Mouse (Mus musculus): ENCODE data around the gene Cacna1c.

The Cacna1c gene

GRCm38 (mm10) chr6:119132111-119132735 is 64.0 kb downstream of the Cacna1c start:
- TF ChIP-seq GATA4 (IDR thresholded peaks at IDR 0.05; ENCODE audit: insufficient replicate concordance, low read length): no peak

GRCm38 (mm10) chr6:119129664-119130063 is 66.6 kb downstream of the Cacna1c start:
- TF ChIP-seq GATA4 (IDR thresholded peaks at IDR 0.05; ENCODE audit: insufficient replicate concordance, low read length): no peak

- TF ChIP-seq GATA4 (IDR thresholded peaks at IDR 0.05; ENCODE audit: insufficient replicate concordance, low read length): no peak
These were observed 67.7 kb downstream of the Cacna1c start for GRCm38 (mm10) chr6:119128521-119128920.

GRCm38 (mm10) chr6:119128076-119128475 is 68.1 kb downstream of the Cacna1c start:
- TF ChIP-seq GATA4 (IDR thresholded peaks at IDR 0.05; ENCODE audit: insufficient replicate concordance, low read length): no peak

GRCm38 (mm10) chr6:119126991-119127390 is 69.2 kb downstream of the Cacna1c start:
- no peak for TF ChIP-seq GATA4 (IDR thresholded peaks at IDR 0.05; ENCODE audit: insufficient replicate concordance, low read length)

- TF ChIP-seq GATA4 (IDR thresholded peaks at IDR 0.05; ENCODE audit: insufficient replicate concordance, low read length): no peak
These were observed 77.8 kb downstream of the Cacna1c start for GRCm38 (mm10) chr6:119118371-119118770.

GRCm38 (mm10) chr6:119116290-119116689 is 79.9 kb downstream of the Cacna1c start:
- no peak for TF ChIP-seq GATA4 (IDR thresholded peaks at IDR 0.05; ENCODE audit: insufficient replicate concordance, low read length)

GRCm38 (mm10) chr6:119113362-119113761 is 82.9 kb downstream of the Cacna1c start:
- no peak for TF ChIP-seq GATA4 (IDR thresholded peaks at IDR 0.05; ENCODE audit: insufficient replicate concordance, low read length)

GRCm38 (mm10) chr6:119110369-119110768 is 85.8 kb downstream of the Cacna1c start:
- no peak for TF ChIP-seq GATA4 (IDR thresholded peaks at IDR 0.05; ENCODE audit: insufficient replicate concordance, low read length)

- no peak for TF ChIP-seq GATA4 (IDR thresholded peaks at IDR 0.05; ENCODE audit: insufficient replicate concordance, low read length)
These were observed 87.5 kb downstream of the Cacna1c start for GRCm38 (mm10) chr6:119108466-119109394.

- no peak for TF ChIP-seq GATA4 (IDR thresholded peaks at IDR 0.05; ENCODE audit: insufficient replicate concordance, low read length)
These were observed 88.3 kb downstream of the Cacna1c start for GRCm38 (mm10) chr6:119107856-119108465.

- TF ChIP-seq GATA4 (IDR thresholded peaks at IDR 0.05; ENCODE audit: insufficient replicate concordance, low read length): no peak
These were observed 88.9 kb downstream of the Cacna1c start for GRCm38 (mm10) chr6:119107140-119107855.

- TF ChIP-seq GATA4 (IDR thresholded peaks at IDR 0.05; ENCODE audit: insufficient replicate concordance, low read length): no peak
These were observed 89.5 kb downstream of the Cacna1c start for GRCm38 (mm10) chr6:119106726-119107125.

GRCm38 (mm10) chr6:119105651-119106595 is 90.3 kb downstream of the Cacna1c start:
- no peak for TF ChIP-seq GATA4 (IDR thresholded peaks at IDR 0.05; ENCODE audit: insufficient replicate concordance, low read length)
